Mouse (Mus musculus) heart, embryonic 15.5 days (tissue): ENCODE data around the gene Il17f. TPM values are rescaled to one million over a fixed set of nuclear protein-coding genes. Genes with fewer than 3 reads are reported as not detected.

Experiments used
- ATAC-seq: fragments of 200-750 bp; cut with Nextera tagmentation; replicated peaks from 2 replicates; pipeline ENCODE4 v1.8.0; 2017; ENCODE audit warnings: low read depth, moderate TSS enrichment; ENCODE audit not compliant: insufficient number of reproducible peaks, insufficient read depth, low FRiP score
- H3K27ac ChIP-seq: fragments of 300-500 bp; sonication (generic); 2 replicates; pipeline ENCODE4 v1.5.1; 2015; ENCODE audit warnings: mild to moderate bottlenecking, inconsistent platforms
- H3K27me3 ChIP-seq: fragments of 300-500 bp; sonication (generic); 2 replicates; pipeline ENCODE4 v1.6.1; 2015; ENCODE audit warnings: inconsistent platforms
- H3K36me3 ChIP-seq: fragments of 300-500 bp; sonication (generic); 2 replicates; pipeline ENCODE4 v1.6.1; 2015; ENCODE audit warnings: mild to moderate bottlenecking, inconsistent platforms
- H3K4me1 ChIP-seq: fragments of 300-500 bp; sonication (generic); replicated peaks from 2 replicates; pipeline ENCODE4 v1.6.1; 2015; ENCODE audit warnings: inconsistent platforms
- H3K4me2 ChIP-seq: fragments of 300-500 bp; sonication (generic); 2 replicates; pipeline ENCODE4 v1.6.1; 2015; ENCODE audit warnings: inconsistent platforms, mild to moderate bottlenecking, moderate library complexity
- H3K4me3 ChIP-seq: fragments of 300-500 bp; sonication (generic); 2 replicates; pipeline ENCODE4 v1.5.1; 2015; ENCODE audit warnings: mild to moderate bottlenecking, inconsistent platforms
- H3K9ac ChIP-seq: fragments of 300-500 bp; sonication (generic); 2 replicates; pipeline ENCODE4 v1.6.1; 2015; ENCODE audit warnings: mild to moderate bottlenecking, inconsistent platforms
- H3K9me3 ChIP-seq: fragments of 300-500 bp; sonication (generic); replicated peaks from 2 replicates; pipeline ENCODE4 v1.6.1; 2016; ENCODE audit warnings: inconsistent platforms
- WGBS: fragments of 180-500 bp; shearing (Covaris S2); methylation state at CpG from one replicate; pipeline ENCODE4 v1.1.7; 2015; ENCODE audit warnings: mixed read lengths; 5-methylcytosine and 5-hydroxymethylcytosine counted together
- polyA plus RNA-seq: library from polyadenylated mRNA; unstranded; fragments of >200 nt; fragmentation: Nextera tagmentation; extraction: Ambion mirVana; gene quantifications from 2 replicates; pipeline ENCODE4 v1.2.1, GENCODE M21; 2015

Gene Il17f
- polyA plus RNA-seq, 1 experiment from 2014 or later: not detected

DNA sequence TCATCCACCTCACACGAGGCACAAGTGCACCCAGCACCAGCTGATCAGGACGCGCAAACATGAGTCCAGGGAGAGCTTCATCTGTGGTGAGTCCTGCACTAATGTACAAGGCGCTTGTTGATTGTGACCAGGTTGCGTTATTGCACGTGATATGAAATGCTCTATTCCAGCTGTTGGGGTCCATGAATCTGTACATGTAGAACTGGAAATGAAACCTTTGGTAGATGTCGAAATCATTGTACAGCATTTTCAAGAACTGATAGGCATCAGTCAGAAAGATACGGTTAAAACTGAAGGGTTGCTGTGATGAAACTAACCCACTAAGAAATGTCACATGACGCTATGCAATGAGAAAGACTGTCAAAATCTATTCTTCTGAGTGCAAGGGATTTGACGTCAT is 59.5 kb downstream of the Il17f start, which contains the start of gene Il17a:
Gene Il17a, plus strand, starts transcription at position 3 of the 400 bp plus-strand sequence.
- no peak within 1 kb of the TSS for H3K4me2 ChIP-seq
- no peaks in the 10 kb centered on the region for H3K4me1 ChIP-seq
- H3K36me3 ChIP-seq: no peaks in the 10 kb centered on the region
- H3K9ac ChIP-seq: no peak within 1 kb of the TSS
- H3K27ac ChIP-seq: no peak within 1 kb of the TSS
- 85% methylated on average over 10 of the region's 10 CpGs for WGBS
- H3K27me3 ChIP-seq: no peaks in the 10 kb centered on the region
- no peak for ATAC-seq
- H3K9me3 ChIP-seq: no peaks in the 10 kb centered on the region
- H3K4me3 ChIP-seq: no peak within 1 kb of the TSS

Other genes with a start within 250 kb of the Il17f start
- 0.10 TPM in 1 of 2 replicates, not detected in the other for gene Pkhd1, start 172.6 kb downstream of the Il17f start, polyA plus RNA-seq
- not detected in 2 replicates for gene Il17a, start 59.7 kb downstream of the Il17f start, polyA plus RNA-seq
- gene Mcm3, start 29.7 kb upstream of the Il17f start, polyA plus RNA-seq: 67.6 and 89.3 TPM in 2 replicates
- gene Paqr8, start 100.0 kb upstream of the Il17f start, polyA plus RNA-seq: 2.2 and 2.6 TPM in 2 replicates
- 1.6 and 2.0 TPM in 2 replicates for gene Efhc1, start 161.0 kb upstream of the Il17f start, polyA plus RNA-seq